Mouse (Mus musculus) lung, adult 2 months (tissue): ENCODE data around the gene Erich3.

ENCODE experiments used
- CTCF ChIP-seq: fragments of 200-500 bp; IDR thresholded peaks from 2 replicates; pipeline ENCODE4 v1.5.1; 2011; ENCODE audit warnings: mild to moderate bottlenecking, low read length, control low read depth; ENCODE audit not compliant: insufficient read depth
- POLR2A ChIP-seq: fragments of 200-500 bp; IDR thresholded peaks from 2 replicates; pipeline ENCODE4 v1.6.1; 2011; ENCODE audit warnings: low read depth, mild to moderate bottlenecking, control low read depth, low read length, borderline replicate concordance; ENCODE audit errors: extremely low read depth

DNA sequence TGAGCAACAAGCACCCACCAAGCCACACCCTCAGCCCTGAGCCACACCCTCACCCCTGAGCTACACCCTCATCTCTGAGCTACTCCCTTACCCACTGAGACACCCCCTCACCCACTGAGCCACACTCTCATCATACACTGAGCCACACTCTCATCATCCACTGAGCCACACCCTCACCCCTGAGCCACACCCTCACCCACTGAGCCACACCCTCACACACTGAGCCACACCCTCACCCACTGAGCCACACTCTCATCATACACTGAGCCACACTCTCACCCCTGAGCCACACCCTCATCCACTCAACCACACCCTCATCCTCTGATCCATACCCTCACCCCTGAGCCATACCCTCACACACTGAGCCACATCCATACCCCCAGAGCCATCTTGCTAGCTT lies 35.4 kb upstream of the Erich3 start:
- no peak for TF ChIP-seq POLR2A
- no peak for TF ChIP-seq CTCF
